ENCODE assay signal across 1 mouse cellular context in the genomic region with DNA sequence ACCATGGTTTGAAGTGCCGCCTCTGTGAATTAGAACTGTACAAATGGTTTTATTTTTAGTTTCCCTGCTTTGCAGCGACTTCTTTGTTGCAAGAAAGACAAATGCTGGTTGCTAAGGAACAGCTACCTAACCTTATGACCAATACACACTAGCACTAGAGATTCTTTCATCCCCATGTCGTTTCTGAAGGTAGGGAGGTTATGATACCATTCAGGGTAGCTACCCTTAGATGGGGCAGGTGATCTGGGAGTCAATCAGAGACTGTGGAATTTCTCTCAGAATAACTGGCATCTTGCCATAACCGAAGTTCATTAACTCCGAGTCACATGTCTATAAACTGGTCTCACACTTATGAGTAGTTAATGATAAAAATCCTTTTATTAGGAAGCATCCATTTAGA.
TF ChIP-seq lines count a peak whose summit lies in the region.

No protein-coding gene starts in this region.

TF ChIP-seq in CH12.LX, 34 proteins besides CTCF, POLR2A, EP300 and RAD21:
- TF ChIP-seq CHD1 (IDR thresholded peaks at IDR 0.05; ENCODE audit: low read depth, low read length) (no peak), CHD2 (IDR thresholded peaks at IDR 0.05; ENCODE audit: low read length) (no peak), SIN3A (IDR thresholded peaks at IDR 0.05; ENCODE audit: low read length) (no peak), TBP (conservative IDR thresholded peaks at IDR 0.05; ENCODE audit: low read depth, low read length) (no peak), ZC3H11A (IDR thresholded peaks at IDR 0.05; ENCODE audit: low read depth, low read length) (no peak), ZNF384 (IDR thresholded peaks at IDR 0.05; ENCODE audit: low read depth, low read length) (no peak), TCF12 (IDR thresholded peaks at IDR 0.05; ENCODE audit: low read depth, low read length) (no peak), E2F4 (IDR thresholded peaks at IDR 0.05; ENCODE audit: insufficient replicate concordance, low read depth, low read length) (no peak), ZKSCAN1 (IDR thresholded peaks at IDR 0.05; ENCODE audit: borderline replicate concordance, low read depth, low read length) (no peak)
